Mouse (Mus musculus): ENCODE measurements around the gene Scnn1b. TPM values are rescaled to one million over a fixed set of nuclear protein-coding genes. Genes with fewer than 3 reads are reported as not detected.
A peak's percentile ranks its signal among the peaks of the same experiment; 100 is the strongest.

Scnn1b gene
- polyA plus RNA-seq, 1 experiment from 2014 or later: 0.34 TPM

DNA sequence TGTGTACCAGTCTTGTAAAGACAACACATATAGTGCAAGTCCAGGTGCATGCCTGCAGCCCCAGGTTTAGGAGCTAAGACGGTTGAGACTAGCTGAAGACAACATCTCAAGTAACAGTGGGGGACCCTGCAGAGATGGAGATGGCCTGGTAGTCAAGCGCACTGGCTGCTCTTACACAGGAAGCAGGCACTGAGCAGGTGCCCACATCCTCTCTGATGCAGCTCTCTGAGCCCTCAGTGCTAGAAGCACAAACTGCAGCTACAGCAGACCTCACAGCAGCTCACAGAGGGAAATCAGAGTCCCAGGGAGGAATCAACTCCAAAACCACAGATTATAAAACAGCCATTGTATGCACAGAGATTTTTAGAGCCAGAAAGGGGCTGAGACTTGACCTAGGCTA is 69.5 kb downstream of the Scnn1b start:
- H3K4me1 ChIP-seq (replicated peaks; ENCODE audit: control insufficient read depth, insufficient read depth, low read length): peaks cover 22% of the 10 kb centered on the region
- H3K4me3 ChIP-seq (replicated peaks; ENCODE audit: low read length): no peak overlapping the region
- WGBS: 93% methylated on average over 2 of the region's 2 CpGs
- H3K9ac ChIP-seq (replicated peaks; ENCODE audit: low read depth, low read length): no peak overlapping the region
- ATAC-seq: no peak
- H3K27ac ChIP-seq (ENCODE audit: low read length): no peak overlapping the region
- no peak overlapping the region for H3K4me2 ChIP-seq (ENCODE audit: low read length)
- no peaks in the 10 kb centered on the region for H3K36me3 ChIP-seq (ENCODE audit: control insufficient read depth, insufficient read depth)
- H3K9me3 ChIP-seq (ENCODE audit: control insufficient read depth, low read length): no peaks in the 10 kb centered on the region
- no peaks in the 10 kb centered on the region for H3K27me3 ChIP-seq (replicated peaks; ENCODE audit: control insufficient read depth, insufficient read depth, low read length)

DNA sequence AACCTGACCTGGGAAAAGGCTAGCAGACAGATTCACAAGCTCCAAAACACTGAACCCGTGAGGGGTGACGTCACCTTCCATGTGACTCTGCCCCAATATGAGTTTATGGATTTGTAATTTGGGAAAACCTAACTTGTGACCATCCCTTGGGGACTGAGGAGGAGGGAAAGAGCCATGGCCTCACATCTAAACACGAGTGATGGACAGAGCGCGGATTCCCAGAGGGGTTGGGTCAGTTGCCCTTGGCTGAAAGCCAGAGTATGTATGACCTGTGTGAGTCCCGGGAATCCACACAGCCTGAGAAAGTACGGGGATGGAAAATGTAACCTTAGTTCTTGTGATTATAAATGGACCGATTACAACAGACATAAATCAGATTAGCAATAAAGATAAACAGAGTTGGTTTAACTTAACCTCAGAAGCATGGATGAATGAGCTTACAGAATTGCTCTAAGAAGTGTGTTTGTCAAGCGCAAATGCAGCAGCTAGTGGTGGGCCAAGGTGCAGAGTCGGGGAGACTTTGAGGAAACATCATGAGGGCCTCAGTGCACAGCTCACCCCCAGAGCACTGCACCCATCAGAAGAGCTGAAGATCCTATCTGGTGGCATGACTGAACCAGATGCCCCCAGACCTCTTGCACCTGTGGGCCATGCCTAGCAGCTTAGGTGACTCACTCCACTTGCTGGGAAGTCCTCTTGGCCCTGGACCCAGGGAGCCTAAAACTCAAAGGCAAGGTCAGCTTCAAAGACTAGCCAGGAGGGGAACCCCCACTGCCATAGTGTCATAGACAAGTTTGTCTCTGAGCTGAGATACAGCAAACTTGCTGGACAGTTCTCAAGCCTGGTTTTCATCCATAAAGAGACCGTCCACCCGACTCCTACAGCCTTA is 71.3 kb downstream of the Scnn1b start:
- Histone ChIP-seq H3K4me1 (replicated peaks; ENCODE audit: control insufficient read depth, insufficient read depth, low read length) (peaks cover 33% of the 10 kb centered on the region), H3K27ac (ENCODE audit: low read length) (peak overlapping the region; percentile 29; the same call in 1 of the 2 replicates), H3K4me3 (replicated peaks; ENCODE audit: low read length) (no peak overlapping the region), H3K36me3 (ENCODE audit: control insufficient read depth, insufficient read depth) (no peaks in the 10 kb centered on the region), H3K9me3 (ENCODE audit: control insufficient read depth, low read length) (no peaks in the 10 kb centered on the region), H3K27me3 (replicated peaks; ENCODE audit: control insufficient read depth, insufficient read depth, low read length) (no peaks in the 10 kb centered on the region), H3K4me2 (ENCODE audit: low read length) (no peak overlapping the region), H3K9ac (replicated peaks; ENCODE audit: low read depth, low read length) (no peak overlapping the region)
- WGBS: 81% methylated on average over 12 of the region's 12 CpGs
- no peak for ATAC-seq

DNA sequence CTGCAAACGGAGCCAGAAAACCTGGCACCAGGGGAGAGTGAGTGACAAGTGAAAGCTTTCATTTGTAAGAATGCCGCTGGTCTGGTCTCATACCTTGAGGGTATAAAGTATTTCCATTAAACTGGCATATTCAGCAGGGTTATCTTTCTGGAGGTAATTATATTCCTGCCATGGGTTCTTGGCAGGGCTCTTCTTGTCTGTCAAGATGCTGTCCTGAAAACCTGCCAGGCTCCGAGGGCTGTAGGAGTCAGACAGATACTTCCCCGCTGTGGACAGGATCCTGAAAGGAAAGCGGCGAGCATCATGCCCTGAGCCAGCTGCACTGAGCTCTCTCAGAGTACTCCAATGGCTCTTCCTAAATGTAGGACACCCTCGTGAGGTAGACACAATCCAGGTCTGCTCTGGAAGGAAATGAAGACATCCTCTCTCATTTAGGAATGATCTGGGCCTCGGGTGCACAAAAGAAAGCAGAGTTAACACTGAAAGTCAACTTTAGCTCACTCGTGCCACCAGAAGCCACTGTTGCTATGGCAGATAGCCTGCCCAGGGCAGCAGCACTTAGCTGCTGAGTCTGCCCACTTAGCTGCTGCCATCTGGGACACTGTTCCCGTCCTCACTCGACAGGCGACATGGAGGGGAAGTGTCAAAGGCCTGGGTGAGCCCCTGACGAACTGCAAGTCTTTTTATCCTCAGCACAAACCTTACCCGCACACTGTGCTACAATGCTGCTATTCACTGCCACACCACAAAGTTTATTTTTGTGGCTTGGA is 72.2 kb downstream of the Scnn1b start:
- H3K27ac ChIP-seq (ENCODE audit: low read length): peak overlapping the region; percentile 58; the same call in 1 of the 2 replicates
- H3K4me1 ChIP-seq (replicated peaks; ENCODE audit: control insufficient read depth, insufficient read depth, low read length): peaks cover 36% of the 10 kb centered on the region
- H3K27me3 ChIP-seq (replicated peaks; ENCODE audit: control insufficient read depth, insufficient read depth, low read length): no peaks in the 10 kb centered on the region
- H3K9ac ChIP-seq (replicated peaks; ENCODE audit: low read depth, low read length): no peak overlapping the region
- H3K36me3 ChIP-seq (ENCODE audit: control insufficient read depth, insufficient read depth): no peaks in the 10 kb centered on the region
- H3K4me3 ChIP-seq (replicated peaks; ENCODE audit: low read length): no peak overlapping the region
- peak; percentile 42 for ATAC-seq
- H3K9me3 ChIP-seq (ENCODE audit: control insufficient read depth, low read length): no peaks in the 10 kb centered on the region
- no peak overlapping the region for H3K4me2 ChIP-seq (ENCODE audit: low read length)
- WGBS: 45% methylated on average over 14 of the region's 14 CpGs

DNA sequence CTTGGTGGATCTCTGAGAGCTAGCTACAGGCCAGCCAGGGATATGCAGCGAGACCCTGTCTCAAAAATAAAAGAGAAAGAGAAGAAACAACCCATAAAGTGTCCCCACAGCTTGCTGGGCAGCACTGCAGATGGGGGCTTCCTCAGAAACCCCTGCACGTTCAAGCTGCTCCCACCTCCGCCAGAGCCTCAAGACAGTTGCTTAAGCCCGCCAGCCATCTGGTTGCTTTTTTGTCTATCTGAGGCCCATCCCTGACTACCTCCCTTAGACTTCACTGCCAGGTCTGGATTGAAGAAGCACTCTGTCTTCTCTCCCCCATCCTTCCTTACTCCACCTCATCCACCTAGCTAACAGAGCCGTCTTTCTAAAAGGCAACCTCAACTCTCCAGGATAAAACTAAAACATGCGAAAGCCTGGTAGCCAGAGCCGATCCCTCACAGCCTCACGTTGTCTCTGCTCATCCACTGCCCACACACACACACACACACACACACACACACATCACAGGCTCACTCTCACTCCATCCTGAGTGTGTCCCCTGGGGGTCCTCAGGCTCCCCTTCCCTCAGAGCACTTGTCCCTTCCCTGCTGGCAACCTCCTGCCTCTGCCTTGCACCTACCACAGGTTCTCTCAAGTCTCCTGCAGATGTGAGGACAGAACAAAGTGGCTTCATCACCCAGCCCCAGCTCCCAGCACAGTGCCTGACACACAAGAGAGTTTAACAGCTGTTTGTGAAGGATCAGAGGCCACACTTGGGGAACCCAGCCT is 73.5 kb downstream of the Scnn1b start:
- Histone ChIP-seq H3K9ac (replicated peaks; ENCODE audit: low read depth, low read length) (no peak overlapping the region), H3K4me3 (replicated peaks; ENCODE audit: low read length) (no peak overlapping the region), H3K36me3 (ENCODE audit: control insufficient read depth, insufficient read depth) (peaks cover 3% of the 10 kb centered on the region; the same call in 1 of the 2 replicates), H3K4me1 (replicated peaks; ENCODE audit: control insufficient read depth, insufficient read depth, low read length) (peaks cover 36% of the 10 kb centered on the region), H3K27ac (ENCODE audit: low read length) (no peak overlapping the region), H3K4me2 (ENCODE audit: low read length) (no peak overlapping the region), H3K27me3 (replicated peaks; ENCODE audit: control insufficient read depth, insufficient read depth, low read length) (no peaks in the 10 kb centered on the region), H3K9me3 (ENCODE audit: control insufficient read depth, low read length) (no peaks in the 10 kb centered on the region)
- ATAC-seq: no peak
- WGBS: 66% methylated on average over 8 of the region's 8 CpGs

DNA sequence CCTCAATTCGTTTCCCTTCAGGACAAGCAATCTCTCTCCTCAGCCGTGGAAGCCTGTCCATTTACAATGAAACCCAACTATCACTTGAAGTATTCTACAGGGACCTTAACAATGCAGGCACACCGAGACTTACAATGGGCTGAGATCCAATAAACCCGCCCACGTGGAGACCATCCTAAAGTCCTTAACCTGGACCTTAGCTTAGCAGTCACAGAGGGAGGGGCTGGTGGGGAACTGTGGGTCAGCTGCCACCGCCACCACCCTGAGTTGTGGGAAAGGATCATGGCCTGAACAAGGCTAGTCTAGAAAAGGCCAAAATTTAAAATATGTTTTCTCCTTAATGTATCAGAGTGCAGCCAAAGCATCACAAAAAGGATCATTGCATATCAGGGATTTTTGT is 74.4 kb downstream of the Scnn1b start:
- Histone ChIP-seq H3K4me1 (replicated peaks; ENCODE audit: control insufficient read depth, insufficient read depth, low read length) (peaks cover 36% of the 10 kb centered on the region), H3K27ac (ENCODE audit: low read length) (no peak overlapping the region; the same call in 1 of the 2 replicates), H3K36me3 (ENCODE audit: control insufficient read depth, insufficient read depth) (peaks cover 3% of the 10 kb centered on the region), H3K9me3 (ENCODE audit: control insufficient read depth, low read length) (no peaks in the 10 kb centered on the region), H3K4me3 (replicated peaks; ENCODE audit: low read length) (no peak overlapping the region), H3K9ac (replicated peaks; ENCODE audit: low read depth, low read length) (no peak overlapping the region), H3K27me3 (replicated peaks; ENCODE audit: control insufficient read depth, insufficient read depth, low read length) (no peaks in the 10 kb centered on the region), H3K4me2 (ENCODE audit: low read length) (no peak overlapping the region)
- no peak for ATAC-seq
- 54% methylated on average over 6 of the region's 6 CpGs for WGBS

DNA sequence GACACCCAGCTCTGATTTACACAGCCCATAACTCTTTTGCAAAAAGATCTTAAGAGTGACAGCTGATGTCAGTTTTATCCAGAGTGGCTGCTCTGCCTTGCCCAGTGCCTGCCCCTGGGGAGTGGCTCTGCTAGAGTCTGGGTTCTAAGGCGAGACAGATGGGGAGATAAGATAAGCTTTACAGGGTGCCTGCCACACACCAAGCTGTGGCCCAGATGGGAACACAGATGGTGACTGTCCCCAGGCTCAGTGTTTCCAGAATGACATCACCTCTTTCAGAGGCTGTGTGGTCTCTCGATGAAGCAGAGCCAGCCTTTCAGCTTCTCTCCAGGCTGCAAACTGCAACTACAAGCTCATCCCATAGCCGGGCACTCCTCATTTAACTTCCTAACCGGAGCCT is 74.9 kb downstream of the Scnn1b start:
- no peak overlapping the region for H3K4me2 ChIP-seq (ENCODE audit: low read length)
- H3K27ac ChIP-seq (ENCODE audit: low read length): peak overlapping the region; percentile 54
- peaks cover 3% of the 10 kb centered on the region for H3K36me3 ChIP-seq (ENCODE audit: control insufficient read depth, insufficient read depth)
- H3K4me1 ChIP-seq (replicated peaks; ENCODE audit: control insufficient read depth, insufficient read depth, low read length): peaks cover 36% of the 10 kb centered on the region
- no peaks in the 10 kb centered on the region for H3K9me3 ChIP-seq (ENCODE audit: control insufficient read depth, low read length)
- no peaks in the 10 kb centered on the region for H3K27me3 ChIP-seq (replicated peaks; ENCODE audit: control insufficient read depth, insufficient read depth, low read length)
- 32% methylated on average over 4 of the region's 4 CpGs for WGBS
- peak; percentile 86 for ATAC-seq
- no peak overlapping the region for H3K9ac ChIP-seq (replicated peaks; ENCODE audit: low read depth, low read length)
- H3K4me3 ChIP-seq (replicated peaks; ENCODE audit: low read length): no peak overlapping the region

DNA sequence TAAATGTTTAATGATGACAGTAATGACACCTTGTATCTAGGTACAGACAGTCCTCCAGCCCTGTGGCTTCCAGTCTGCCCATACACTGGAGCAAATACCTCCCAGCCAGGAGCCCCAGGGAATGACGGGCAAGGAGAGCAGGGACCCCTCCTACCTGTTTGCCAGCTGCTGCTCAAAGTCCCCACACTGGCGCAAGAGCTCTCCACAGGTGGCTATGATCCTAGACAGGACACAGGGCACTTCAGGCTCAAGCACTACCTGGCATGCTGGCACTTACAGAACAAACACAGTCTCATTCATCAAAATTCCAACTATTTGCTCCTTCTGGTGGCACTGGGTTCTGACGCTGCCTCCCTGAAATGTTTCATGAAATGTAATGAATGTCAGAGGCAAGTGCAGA is 76.2 kb downstream of the Scnn1b start:
- H3K4me3 ChIP-seq (replicated peaks; ENCODE audit: low read length): no peak overlapping the region
- peaks cover 36% of the 10 kb centered on the region for H3K4me1 ChIP-seq (replicated peaks; ENCODE audit: control insufficient read depth, insufficient read depth, low read length)
- H3K27ac ChIP-seq (ENCODE audit: low read length): no peak overlapping the region
- H3K27me3 ChIP-seq (replicated peaks; ENCODE audit: control insufficient read depth, insufficient read depth, low read length): no peaks in the 10 kb centered on the region
- ATAC-seq: no peak
- 78% methylated on average over 3 of the region's 3 CpGs for WGBS
- H3K9ac ChIP-seq (replicated peaks; ENCODE audit: low read depth, low read length): no peak overlapping the region
- H3K4me2 ChIP-seq (ENCODE audit: low read length): no peak overlapping the region
- H3K36me3 ChIP-seq (ENCODE audit: control insufficient read depth, insufficient read depth): peaks cover 3% of the 10 kb centered on the region
- H3K9me3 ChIP-seq (ENCODE audit: control insufficient read depth, low read length): no peaks in the 10 kb centered on the region

DNA sequence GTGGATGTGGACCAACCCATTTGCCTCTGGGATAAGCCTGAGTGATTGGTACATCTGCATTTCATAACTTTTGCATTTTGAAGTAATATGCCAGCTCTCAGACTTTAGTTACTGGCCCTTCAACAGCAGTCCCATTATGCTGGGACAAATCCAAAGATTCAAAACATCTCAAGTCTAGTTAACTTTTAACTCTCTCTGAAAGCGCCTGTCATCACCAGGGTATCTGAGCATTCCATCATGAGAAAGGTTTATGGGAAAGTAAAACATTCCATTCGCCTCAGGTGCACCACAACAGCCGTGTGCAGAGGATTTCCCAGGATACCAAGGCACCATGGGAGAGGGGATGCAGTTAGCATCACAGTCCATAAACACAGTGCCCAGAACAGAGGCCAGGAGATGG is 76.8 kb downstream of the Scnn1b start:
- Histone ChIP-seq H3K9me3 (ENCODE audit: control insufficient read depth, low read length) (no peaks in the 10 kb centered on the region), H3K4me1 (replicated peaks; ENCODE audit: control insufficient read depth, insufficient read depth, low read length) (peaks cover 32% of the 10 kb centered on the region), H3K4me2 (ENCODE audit: low read length) (no peak overlapping the region), H3K4me3 (replicated peaks; ENCODE audit: low read length) (no peak overlapping the region), H3K9ac (replicated peaks; ENCODE audit: low read depth, low read length) (no peak overlapping the region), H3K36me3 (ENCODE audit: control insufficient read depth, insufficient read depth) (peaks cover 3% of the 10 kb centered on the region), H3K27me3 (replicated peaks; ENCODE audit: control insufficient read depth, insufficient read depth, low read length) (no peaks in the 10 kb centered on the region), H3K27ac (ENCODE audit: low read length) (no peak overlapping the region)
- 88% methylated on average over 3 of the region's 3 CpGs for WGBS
- no peak for ATAC-seq

DNA sequence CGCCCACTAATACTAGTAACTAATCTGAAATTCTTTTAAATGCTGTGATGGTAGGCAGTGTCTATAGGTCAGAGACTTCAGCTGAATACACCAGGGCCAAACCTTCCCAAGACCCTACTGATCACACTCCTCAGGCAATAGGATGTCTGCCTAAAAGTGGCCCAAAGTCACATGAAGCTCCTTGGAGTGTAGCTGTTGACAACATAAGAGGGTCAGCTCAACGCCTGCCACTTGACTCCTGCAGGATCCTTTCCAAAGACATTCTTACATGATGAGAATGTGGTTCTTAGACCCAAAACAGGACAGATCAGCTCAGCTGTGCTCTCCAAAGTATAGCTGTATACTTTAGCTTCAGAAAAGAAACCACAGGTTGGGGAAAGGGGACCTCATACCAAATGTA is 77.5 kb downstream of the Scnn1b start:
- H3K27ac ChIP-seq (ENCODE audit: low read length): no peak overlapping the region
- H3K9me3 ChIP-seq (ENCODE audit: control insufficient read depth, low read length): no peaks in the 10 kb centered on the region
- H3K4me1 ChIP-seq (replicated peaks; ENCODE audit: control insufficient read depth, insufficient read depth, low read length): peaks cover 25% of the 10 kb centered on the region
- no peak for ATAC-seq
- no peak overlapping the region for H3K9ac ChIP-seq (replicated peaks; ENCODE audit: low read depth, low read length)
- H3K36me3 ChIP-seq (ENCODE audit: control insufficient read depth, insufficient read depth): peaks cover 3% of the 10 kb centered on the region
- no peak overlapping the region for H3K4me2 ChIP-seq (ENCODE audit: low read length)
- 95% methylated on average over 2 of the region's 2 CpGs for WGBS
- no peak overlapping the region for H3K4me3 ChIP-seq (replicated peaks; ENCODE audit: low read length)
- H3K27me3 ChIP-seq (replicated peaks; ENCODE audit: control insufficient read depth, insufficient read depth, low read length): no peaks in the 10 kb centered on the region

Data from forebrain, embryonic 16.5 days (tissue).